Mouse (Mus musculus): ENCODE data around the gene Fndc4.

Gene Fndc4

GRCm38 (mm10) chr5:31295606-31296141 is at the start of gene Fndc4:
TSS of gene Fndc4 (minus strand) at chr5:31296080.
- peak; percentile 81 for DNase-seq

GRCm38 (mm10) chr5:31328255-31328654 is 32.4 kb upstream of the Fndc4 start:
- peak; percentile 81 for DNase-seq

GRCm38 (mm10) chr5:31326850-31327249 is 31.0 kb upstream of the Fndc4 start:
- DNase-seq: peak; percentile 32

- DNase-seq: no peak
Measured at GRCm38 (mm10) chr5:31324085-31324484, 28.2 kb upstream of the Fndc4 start.

GRCm38 (mm10) chr5:31322776-31323175 is 26.9 kb upstream of the Fndc4 start:
- DNase-seq: no peak

GRCm38 (mm10) chr5:31312806-31313205 is 16.9 kb upstream of the Fndc4 start:
- DNase-seq: no peak

GRCm38 (mm10) chr5:31303093-31303492 is 7.2 kb upstream of the Fndc4 start:
- DNase-seq: no peak

GRCm38 (mm10) chr5:31301866-31302265 is 6.0 kb upstream of the Fndc4 start:
- DNase-seq: no peak

GRCm38 (mm10) chr5:31298486-31298885 is 2.6 kb upstream of the Fndc4 start:
- no peak for DNase-seq

- no peak for DNase-seq
Measured at GRCm38 (mm10) chr5:31297981-31298380, 2.1 kb upstream of the Fndc4 start.

- no peak for DNase-seq
Measured at GRCm38 (mm10) chr5:31297047-31297757, 1.3 kb upstream of the Fndc4 start, which contains the start of gene Gckr. TSS of gene Gckr (plus strand) at chr5:31297443.

GRCm38 (mm10) chr5:31294964-31295605 is 795 bp downstream of the Fndc4 start:
- no peak for DNase-seq

- no peak for DNase-seq
Measured at GRCm38 (mm10) chr5:31291361-31291688, 4.6 kb downstream of the Fndc4 start.

GRCm38 (mm10) chr5:31290521-31291360 is 5.1 kb downstream of the Fndc4 start, which contains the start of gene Ift172:
TSS of gene Ift172 (minus strand) at chr5:31291116.
- DNase-seq: peak; percentile 98

GRCm38 (mm10) chr5:31289626-31290230 is 6.2 kb downstream of the Fndc4 start:
- peak; percentile 17 for DNase-seq

GRCm38 (mm10) chr5:31288655-31289054 is 7.2 kb downstream of the Fndc4 start:
- no peak for DNase-seq

- no peak for DNase-seq
Measured at GRCm38 (mm10) chr5:31288225-31288624, 7.7 kb downstream of the Fndc4 start.

- no peak for DNase-seq
Measured at GRCm38 (mm10) chr5:31279245-31279988, 16.5 kb downstream of the Fndc4 start.

- no peak for DNase-seq
Measured at GRCm38 (mm10) chr5:31273018-31273417, 22.9 kb downstream of the Fndc4 start.

- DNase-seq: peak; percentile 51
Measured at GRCm38 (mm10) chr5:31267686-31268085, 28.2 kb downstream of the Fndc4 start.

- DNase-seq: no peak
Measured at GRCm38 (mm10) chr5:31266101-31266500, 29.8 kb downstream of the Fndc4 start.

- no peak for DNase-seq
Measured at GRCm38 (mm10) chr5:31257616-31258015, 38.3 kb downstream of the Fndc4 start.

Measured in retina, postnatal 1 day (tissue).